ENCODE assay signal across 10 mouse cellular contexts in the genomic region with DNA sequence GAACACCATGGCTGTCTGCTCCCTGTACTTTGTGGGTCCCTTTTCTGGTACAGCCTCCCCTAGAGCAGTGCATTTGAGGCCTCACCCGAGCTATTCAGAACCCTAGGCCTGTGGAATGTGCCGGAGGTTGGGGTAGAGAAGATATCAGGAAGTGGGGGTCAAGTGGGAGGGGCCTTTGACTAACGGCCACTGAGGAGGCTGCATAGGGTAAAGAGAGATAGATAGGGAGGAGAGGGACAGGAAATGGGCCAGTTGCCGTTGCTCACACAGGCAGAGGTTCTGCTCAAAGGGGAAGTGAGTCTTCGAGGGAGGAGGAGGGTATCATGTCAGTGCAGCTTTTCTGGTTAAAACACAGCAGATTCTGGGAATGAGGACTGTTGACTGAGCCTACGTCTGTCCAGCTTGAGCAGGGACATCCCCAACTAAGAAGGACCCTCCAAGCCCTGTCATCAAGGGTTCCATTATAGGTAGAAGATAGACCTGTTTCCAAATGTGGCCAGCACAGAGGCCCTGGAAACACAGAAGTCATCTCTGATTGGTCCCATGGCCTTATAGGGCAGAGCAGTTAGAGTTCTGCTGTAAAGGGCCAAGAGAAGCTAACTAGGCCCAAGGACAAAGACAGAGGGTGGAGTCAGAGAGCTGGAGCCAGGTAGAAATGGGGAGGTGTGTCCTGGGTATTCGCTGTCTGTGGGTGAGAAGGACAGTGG. TPM values are rescaled to one million over a fixed set of nuclear protein-coding genes. Genes with fewer than 3 reads are reported as not detected.
A peak's percentile ranks its signal among the peaks of the same experiment; 100 is the strongest.
DNase-seq lines count a peak whose midpoint lies in the region; ATAC-seq lines count a peak whose summit lies in the region.
"Had no signal": no experiment of that assay in that cellular context is flagged by ENCODE, and none has a peak within 500 bp of the region (broad histone marks: within the 10 kb centered on the region; RNA-seq: fewer than 3 reads in every experiment).

No protein-coding gene starts in this region.

- H3K27me3 ChIP-seq in liver, embryonic 11.5 days (replicated peaks; ENCODE audit: control insufficient read depth, insufficient read depth, low read length), result no peaks in the 10 kb centered on the region; the same call in 1 of the 2 replicates
- H3K27me3 ChIP-seq in forebrain, embryonic 11.5 days (ENCODE audit: control insufficient read depth, insufficient read depth, low read length), result peaks cover 30% of the 10 kb centered on the region

- H3K9ac ChIP-seq in liver, embryonic 11.5 days (ENCODE audit: low read depth, low read length), result peak overlapping the region; percentile 58
- no peak overlapping the region for H3K9ac ChIP-seq in forebrain, embryonic 11.5 days (ENCODE audit: low read length)

- 28% methylated on average over 7 of the region's 7 CpGs for WGBS in liver, embryonic 11.5 days
- 66% methylated on average over 7 of the region's 7 CpGs for WGBS in forebrain, embryonic 11.5 days

- 0 out of 2 replicates have a peak, but pooled peaks cover 2% of the 10 kb centered on the region for H3K36me3 ChIP-seq in liver, embryonic 11.5 days (ENCODE audit: control insufficient read depth, insufficient read depth, low read length)
- H3K36me3 ChIP-seq in forebrain, embryonic 11.5 days (ENCODE audit: control insufficient read depth, insufficient read depth, low read length), result no peaks in the 10 kb centered on the region

- peak; percentile 16 to 40 for DNase-seq in CD8-positive naive resting alpha-beta T cell, adult 2 months (ENCODE audit: low read depth in 2 of 2, low spot score in 2 of 2)
- DNase-seq in brain, adult 2 months (ENCODE audit: low read depth, low spot score), result peak; percentile 17
- peak; percentile 60 for DNase-seq in liver, embryonic 11.5 days (ENCODE audit: low spot score)
- peak; percentile 53 for DNase-seq in spleen, adult 12 weeks (ENCODE audit: low spot score)
- no peak for DNase-seq in gastrocnemius, postnatal 4 days (ENCODE audit: low spot score in 2 of 2)
- no peak for DNase-seq in layer of hippocampus, adult 9-11 months
- no peak for DNase-seq in forebrain, embryonic 11.5 days (ENCODE audit: low spot score)
- no peak for DNase-seq in neural tube, embryonic 10.5 days (ENCODE audit: extremely low spot score, low spot score)
- DNase-seq: adrenal gland, postnatal 25 days had no signal

- H3K27ac ChIP-seq in liver, embryonic 11.5 days (ENCODE audit: low read depth, low read length), result peak overlapping the region; percentile 92
- no peak overlapping the region for H3K27ac ChIP-seq in forebrain, embryonic 11.5 days (ENCODE audit: low read depth, low read length)
- H3K27ac ChIP-seq: layer of hippocampus, adult 2 months had no signal

- H3K9me3 ChIP-seq in liver, embryonic 11.5 days (ENCODE audit: control insufficient read depth, low read length), result no peaks in the 10 kb centered on the region
- no peaks in the 10 kb centered on the region for H3K9me3 ChIP-seq in forebrain, embryonic 11.5 days (ENCODE audit: control insufficient read depth, low read length)

- H3K4me2 ChIP-seq in liver, embryonic 11.5 days, result peak overlapping the region; percentile 60
- H3K4me2 ChIP-seq in forebrain, embryonic 11.5 days (ENCODE audit: low read depth, low read length, severe bottlenecking), result no peak overlapping the region

- peak overlapping the region; percentile 29 for H3K4me3 ChIP-seq in liver, embryonic 11.5 days (ENCODE audit: low read depth, low read length)
- H3K4me3 ChIP-seq in forebrain, embryonic 11.5 days (ENCODE audit: low read depth, low read length), result no peak overlapping the region
- H3K4me3 ChIP-seq: layer of hippocampus, adult 2 months had no signal

- H3K4me1 ChIP-seq in liver, embryonic 11.5 days (replicated peaks; ENCODE audit: control insufficient read depth, insufficient read depth, low read length), result peaks cover 50% of the 10 kb centered on the region
- peaks cover 14% of the 10 kb centered on the region for H3K4me1 ChIP-seq in forebrain, embryonic 11.5 days (replicated peaks; ENCODE audit: control insufficient read depth, insufficient read depth, low read length)

- peak; percentile 27 for ATAC-seq in liver, embryonic 11.5 days (replicated peaks; ENCODE audit: low FRiP score)
- no peak for ATAC-seq in forebrain, embryonic 11.5 days (replicated peaks; ENCODE audit: low FRiP score)

RNA-seq across cellular contexts. Expression of a gene that starts 3.0 kb away (rescaled TPM):
- polyA plus RNA-seq in liver, embryonic 11.5 days (2014; fragmentation: Nextera tagmentation; extraction: Ambion mirVana), result 38.2 and 40.9 TPM in 2 replicates
- total RNA-seq in gastrocnemius, postnatal 4 days (2021), result 10 to 100 TPM; 12.1 to 12.9 TPM
- polyA plus RNA-seq in forebrain, embryonic 11.5 days (2014; fragmentation: Nextera tagmentation; extraction: Ambion mirVana), result 30.4 and 35.1 TPM in 2 replicates

RNA-seq across cellular contexts. Expression of a gene that starts 3.2 kb away (rescaled TPM):
- 14.4 and 16.4 TPM in 2 replicates for polyA plus RNA-seq in liver, embryonic 11.5 days (2014; fragmentation: Nextera tagmentation; extraction: Ambion mirVana)
- 10 to 100 TPM; 21.4 to 24.6 TPM for total RNA-seq in gastrocnemius, postnatal 4 days (2021)
- polyA plus RNA-seq in forebrain, embryonic 11.5 days (2014; fragmentation: Nextera tagmentation; extraction: Ambion mirVana), result 1.1 and 1.6 TPM in 2 replicates

RNA-seq across cellular contexts. Expression of a gene that starts 8.7 kb away (rescaled TPM):
- polyA plus RNA-seq in liver, embryonic 11.5 days (2014; fragmentation: Nextera tagmentation; extraction: Ambion mirVana), result 2.5 and 3.3 TPM in 2 replicates
- total RNA-seq in gastrocnemius, postnatal 4 days (2021), result not detected
- 2.7 and 3.2 TPM in 2 replicates for polyA plus RNA-seq in forebrain, embryonic 11.5 days (2014; fragmentation: Nextera tagmentation; extraction: Ambion mirVana)
- total RNA-seq: adrenal gland, postnatal 25 days had no signal

RNA-seq across cellular contexts. Expression of a gene that starts 24.7 kb away (rescaled TPM):
- polyA plus RNA-seq in liver, embryonic 11.5 days (2014; fragmentation: Nextera tagmentation; extraction: Ambion mirVana), result 125 and 139 TPM in 2 replicates
- total RNA-seq in gastrocnemius, postnatal 4 days (2021), result 10 to 100 TPM; 24.5 to 25.7 TPM
- 52.2 and 56.4 TPM in 2 replicates for polyA plus RNA-seq in forebrain, embryonic 11.5 days (2014; fragmentation: Nextera tagmentation; extraction: Ambion mirVana)

RNA-seq across cellular contexts. Expression of a gene that starts 24.8 kb away (rescaled TPM):
- 34.2 and 35.5 TPM in 2 replicates for polyA plus RNA-seq in liver, embryonic 11.5 days (2014; fragmentation: Nextera tagmentation; extraction: Ambion mirVana)
- total RNA-seq in gastrocnemius, postnatal 4 days (2021), result 10 to 100 TPM; 55.6 to 55.8 TPM
- polyA plus RNA-seq in forebrain, embryonic 11.5 days (2014; fragmentation: Nextera tagmentation; extraction: Ambion mirVana), result 30.5 and 38.0 TPM in 2 replicates

Comparison
In these comparisons a context has a peak if more than half of its experiments do, and no peak if none do; other contexts are left out.
1. DNase-seq: peak in CD8-positive naive resting alpha-beta T cell, adult 2 months (2 of 2), brain, adult 2 months (single experiment), liver, embryonic 11.5 days (single experiment) and spleen, adult 12 weeks (single experiment); none in gastrocnemius, postnatal 4 days (0 of 2), layer of hippocampus, adult 9-11 months (single experiment), forebrain, embryonic 11.5 days (single experiment) and neural tube, embryonic 10.5 days (single experiment).